Comparison of ENCODE assay signal across 15 mouse cellular contexts in genomic region chr2:74710929-74711543, GRCm38 (mm10). TPM values are rescaled to one million over a fixed set of nuclear protein-coding genes. Genes with fewer than 3 reads are reported as not detected.
DNase-seq lines count a peak whose midpoint lies in the region; ATAC-seq lines count a peak whose summit lies in the region.
"Had no signal": no experiment of that assay in that cellular context is flagged by ENCODE, and none has a peak within 500 bp of the region (broad histone marks: within the 10 kb centered on the region; RNA-seq: fewer than 3 reads in every experiment).

No protein-coding gene starts in this region.

- peak overlapping the region; percentile 99 for H3K9ac ChIP-seq in kidney, embryonic 16.5 days (replicated peaks; ENCODE audit: low read length)
- H3K9ac ChIP-seq in intestine, embryonic 16.5 days (ENCODE audit: low read depth, low read length) = peak overlapping the region; percentile 33; the same call in 1 of the 2 replicates
- peak overlapping the region; percentile 100 for H3K9ac ChIP-seq in neural tube, embryonic 13.5 days
- H3K9ac ChIP-seq: forebrain, embryonic 15.5 days; liver, embryonic 13.5 days had no signal

- DNase-seq in adrenal gland, postnatal 14 days = peak; percentile 59
- no peak for DNase-seq in adrenal gland, postnatal 4 days (ENCODE audit: low spot score in 2 of 2)
- DNase-seq in kidney, adult 9 months = no peak
- no peak for DNase-seq in urinary bladder, postnatal 25 days (ENCODE audit: low spot score)
- no peak for DNase-seq in thymus, postnatal 0 days (ENCODE audit: low spot score)
- DNase-seq: cerebellum, adult 18-20 months; heart, postnatal 36 days; liver, embryonic 13.5 days had no signal

- WGBS in kidney, embryonic 16.5 days = under 1% methylated on average over 16 of the region's 16 CpGs
- WGBS in intestine, embryonic 16.5 days = 3% methylated on average over 16 of the region's 16 CpGs
- WGBS in neural tube, embryonic 13.5 days = 1% methylated on average over 16 of the region's 16 CpGs

- H3K36me3 ChIP-seq in kidney, embryonic 16.5 days (ENCODE audit: insufficient read depth, low read length) = no peaks in the 10 kb centered on the region
- H3K36me3 ChIP-seq in intestine, embryonic 16.5 days (ENCODE audit: control insufficient read depth, insufficient read depth, low read length) = no peaks in the 10 kb centered on the region
- no peaks in the 10 kb centered on the region for H3K36me3 ChIP-seq in neural tube, embryonic 13.5 days
- H3K36me3 ChIP-seq: forebrain, embryonic 15.5 days; G1E; liver, embryonic 13.5 days had no signal

- H3K4me2 ChIP-seq in kidney, embryonic 16.5 days (replicated peaks; ENCODE audit: low read depth, low read length) = peak overlapping the region; percentile 63
- H3K4me2 ChIP-seq in intestine, embryonic 16.5 days (ENCODE audit: low read depth, low read length) = peak overlapping the region; percentile 43
- peak overlapping the region; percentile 69 for H3K4me2 ChIP-seq in neural tube, embryonic 13.5 days

- peak overlapping the region; percentile 97 for H3K4me3 ChIP-seq in kidney, embryonic 16.5 days (ENCODE audit: low read length)
- H3K4me3 ChIP-seq in intestine, embryonic 16.5 days (ENCODE audit: low read length) = peak overlapping the region; percentile 66
- H3K4me3 ChIP-seq in neural tube, embryonic 13.5 days = peak overlapping the region; percentile 99

- H3K27ac ChIP-seq in kidney, embryonic 16.5 days (ENCODE audit: low read length) = peak overlapping the region; percentile 99
- H3K27ac ChIP-seq in intestine, embryonic 16.5 days (ENCODE audit: low read length) = no peak overlapping the region
- H3K27ac ChIP-seq in neural tube, embryonic 13.5 days (replicated peaks) = peak overlapping the region; percentile 100
- H3K27ac ChIP-seq: forebrain, embryonic 15.5 days; liver, embryonic 13.5 days had no signal

- no peak for ATAC-seq in kidney, embryonic 16.5 days (ENCODE audit: low FRiP score, low TSS enrichment)
- ATAC-seq in intestine, embryonic 16.5 days = no peak
- ATAC-seq in neural tube, embryonic 13.5 days (ENCODE audit: low read depth) = no peak
- ATAC-seq: forebrain, embryonic 15.5 days had no signal

- no peaks in the 10 kb centered on the region for H3K9me3 ChIP-seq in kidney, embryonic 16.5 days (ENCODE audit: low read length)
- H3K9me3 ChIP-seq in intestine, embryonic 16.5 days (ENCODE audit: control insufficient read depth, low read length) = no peaks in the 10 kb centered on the region
- H3K9me3 ChIP-seq in neural tube, embryonic 13.5 days = no peaks in the 10 kb centered on the region
- H3K9me3 ChIP-seq: forebrain, embryonic 15.5 days; G1E; liver, embryonic 13.5 days had no signal

- peaks cover 40% of the 10 kb centered on the region for H3K4me1 ChIP-seq in kidney, embryonic 16.5 days (ENCODE audit: insufficient read depth, low read length)
- H3K4me1 ChIP-seq in intestine, embryonic 16.5 days (ENCODE audit: control insufficient read depth, insufficient read depth, low read length) = peaks cover 7% of the 10 kb centered on the region; the same call in 1 of the 2 replicates
- H3K4me1 ChIP-seq in neural tube, embryonic 13.5 days (replicated peaks) = peaks cover 58% of the 10 kb centered on the region
- H3K4me1 ChIP-seq: liver, embryonic 13.5 days had no signal

- no peaks in the 10 kb centered on the region for H3K27me3 ChIP-seq in kidney, embryonic 16.5 days (ENCODE audit: insufficient read depth, low read length)
- peaks cover 54% of the 10 kb centered on the region for H3K27me3 ChIP-seq in intestine, embryonic 16.5 days (replicated peaks; ENCODE audit: control insufficient read depth, insufficient read depth, low read length)
- H3K27me3 ChIP-seq in neural tube, embryonic 13.5 days = no peaks in the 10 kb centered on the region

RNA-seq across cellular contexts. Expression of gene Hoxd3, which starts 0.7 kb away (rescaled TPM):
- total RNA-seq in adrenal gland, postnatal 14 days (2021) = 0.85 and 0.98 TPM in 2 replicates
- 1 to 10 TPM in 1 of 2 experiments, under 1 TPM in 1; 0.82 to 2.5 TPM for total RNA-seq in adrenal gland, postnatal 4 days (2021)
- polyA plus RNA-seq in kidney, embryonic 16.5 days (2015; fragmentation: Nextera tagmentation; extraction: Ambion mirVana) = 14.6 and 15.4 TPM in 2 replicates
- 13.4 and 15.1 TPM in 2 replicates for polyA plus RNA-seq in intestine, embryonic 16.5 days (2015; fragmentation: Nextera tagmentation; extraction: Ambion mirVana)
- 24.2 and 33.8 TPM in 2 replicates for polyA plus RNA-seq in neural tube, embryonic 13.5 days (2015; fragmentation: Nextera tagmentation; extraction: Ambion mirVana)
- polyA plus RNA-seq in thymus, postnatal 0 days (2015; fragmentation: Nextera tagmentation; extraction: Ambion mirVana) = 0.10 and 0.37 TPM in 2 replicates
- total RNA-seq: granulocyte monocyte progenitor cell, adult 5-6 weeks; heart, postnatal 36 days; layer of hippocampus, postnatal 10 days had no signal
- polyA plus RNA-seq: forebrain, embryonic 15.5 days had no signal

RNA-seq across cellular contexts. Expression of gene Hoxd4, which starts 0.7 kb away (rescaled TPM):
- 13.9 and 17.8 TPM in 2 replicates for total RNA-seq in adrenal gland, postnatal 14 days (2021)
- 10 to 100 TPM; 21.5 to 29.5 TPM for total RNA-seq in adrenal gland, postnatal 4 days (2021)
- 4.5 and 4.9 TPM in 2 replicates for polyA plus RNA-seq in kidney, embryonic 16.5 days (2015; fragmentation: Nextera tagmentation; extraction: Ambion mirVana)
- 0.91 and 0.95 TPM in 2 replicates for polyA plus RNA-seq in intestine, embryonic 16.5 days (2015; fragmentation: Nextera tagmentation; extraction: Ambion mirVana)
- 6.9 and 7.2 TPM in 2 replicates for polyA plus RNA-seq in neural tube, embryonic 13.5 days (2015; fragmentation: Nextera tagmentation; extraction: Ambion mirVana)
- 0.17 TPM in 1 of 2 replicates, not detected in the other for polyA plus RNA-seq in thymus, postnatal 0 days (2015; fragmentation: Nextera tagmentation; extraction: Ambion mirVana)
- total RNA-seq: granulocyte monocyte progenitor cell, adult 5-6 weeks; layer of hippocampus, postnatal 10 days had no signal
- polyA plus RNA-seq: forebrain, embryonic 15.5 days; liver, embryonic 13.5 days had no signal

RNA-seq across cellular contexts. Expression of gene Hoxd8, which starts 6.6 kb away (rescaled TPM):
- 24.6 and 24.9 TPM in 2 replicates for total RNA-seq in adrenal gland, postnatal 14 days (2021)
- 10 to 100 TPM; 43.9 to 55.4 TPM for total RNA-seq in adrenal gland, postnatal 4 days (2021)
- 41.0 and 45.6 TPM in 2 replicates for polyA plus RNA-seq in kidney, embryonic 16.5 days (2015; fragmentation: Nextera tagmentation; extraction: Ambion mirVana)
- polyA plus RNA-seq in intestine, embryonic 16.5 days (2015; fragmentation: Nextera tagmentation; extraction: Ambion mirVana) = 3.1 TPM in 2 replicates
- polyA plus RNA-seq in neural tube, embryonic 13.5 days (2015; fragmentation: Nextera tagmentation; extraction: Ambion mirVana) = 17.4 and 22.8 TPM in 2 replicates
- polyA plus RNA-seq in thymus, postnatal 0 days (2015; fragmentation: Nextera tagmentation; extraction: Ambion mirVana) = 0.72 and 0.73 TPM in 2 replicates
- total RNA-seq: G1E; granulocyte monocyte progenitor cell, adult 5-6 weeks had no signal
- polyA plus RNA-seq: G1E had no signal

RNA-seq across cellular contexts. Expression of gene Hoxd9, which starts 13.5 kb away (rescaled TPM):
- total RNA-seq in adrenal gland, postnatal 14 days (2021) = 3.8 and 5.8 TPM in 2 replicates
- total RNA-seq in adrenal gland, postnatal 4 days (2021) = 10 to 100 TPM in 1 of 2 experiments, 1 to 10 TPM in 1; 7.1 to 17.8 TPM
- 38.2 and 38.4 TPM in 2 replicates for polyA plus RNA-seq in kidney, embryonic 16.5 days (2015; fragmentation: Nextera tagmentation; extraction: Ambion mirVana)
- 1.8 and 2.5 TPM in 2 replicates for polyA plus RNA-seq in intestine, embryonic 16.5 days (2015; fragmentation: Nextera tagmentation; extraction: Ambion mirVana)
- 27.7 and 42.7 TPM in 2 replicates for polyA plus RNA-seq in neural tube, embryonic 13.5 days (2015; fragmentation: Nextera tagmentation; extraction: Ambion mirVana)
- polyA plus RNA-seq in thymus, postnatal 0 days (2015; fragmentation: Nextera tagmentation; extraction: Ambion mirVana) = 0.28 and 0.52 TPM in 2 replicates
- total RNA-seq: G1E; granulocyte monocyte progenitor cell, adult 5-6 weeks; layer of hippocampus, postnatal 10 days had no signal
- polyA plus RNA-seq: forebrain, embryonic 15.5 days; G1E; liver, embryonic 13.5 days had no signal

RNA-seq across cellular contexts. Expression of gene Gm28230, which starts 15.5 kb away (rescaled TPM):
- 1.4 and 1.7 TPM in 2 replicates for total RNA-seq in adrenal gland, postnatal 14 days (2021)
- 1 to 10 TPM; 1.4 to 3.7 TPM for total RNA-seq in adrenal gland, postnatal 4 days (2021)
- polyA plus RNA-seq in kidney, embryonic 16.5 days (2015; fragmentation: Nextera tagmentation; extraction: Ambion mirVana) = 1.3 and 2.1 TPM in 2 replicates
- polyA plus RNA-seq in intestine, embryonic 16.5 days (2015; fragmentation: Nextera tagmentation; extraction: Ambion mirVana) = 0.24 TPM in 1 of 2 replicates, not detected in the other
- polyA plus RNA-seq in neural tube, embryonic 13.5 days (2015; fragmentation: Nextera tagmentation; extraction: Ambion mirVana) = 2.2 and 2.4 TPM in 2 replicates
- polyA plus RNA-seq in thymus, postnatal 0 days (2015; fragmentation: Nextera tagmentation; extraction: Ambion mirVana) = not detected in 2 replicates
- total RNA-seq: granulocyte monocyte progenitor cell, adult 5-6 weeks; heart, postnatal 36 days; layer of hippocampus, postnatal 10 days had no signal
- polyA plus RNA-seq: forebrain, embryonic 15.5 days; liver, embryonic 13.5 days had no signal

Comparison
In these comparisons a context has a peak if more than half of its experiments do, and no peak if none do; other contexts are left out.
1. H3K9ac ChIP-seq: peak in every context shown above with its lines; median percentile 100 in neural tube, embryonic 13.5 days; 99 in kidney, embryonic 16.5 days; 33 in intestine, embryonic 16.5 days.
2. RNA of gene Hoxd3, which starts 0.7 kb away (polyA plus RNA-seq): 24.2 to 33.8 TPM in neural tube, embryonic 13.5 days, 14.6 to 15.4 TPM in kidney, embryonic 16.5 days and 13.4 to 15.1 TPM in intestine, embryonic 16.5 days; 0.10 to 0.37 TPM in thymus, postnatal 0 days; every median in the first group is over 10 times any median in the second.
3. Peak in every context shown above with its lines, with median percentiles within 50 percentile points of each other: H3K4me2 ChIP-seq and H3K4me3 ChIP-seq.